In genomic region chr9:88546166-88546565, GRCm38 (mm10) we compare ENCODE assay signal across 9 mouse cellular contexts. TPM values are rescaled to one million over a fixed set of nuclear protein-coding genes. Genes with fewer than 3 reads are reported as not detected.
DNase-seq lines count a peak whose midpoint lies in the region; ATAC-seq lines count a peak whose summit lies in the region.
"Had no signal": no experiment of that assay in that cellular context is flagged by ENCODE, and none has a peak within 500 bp of the region (broad histone marks: within the 10 kb centered on the region; RNA-seq: fewer than 3 reads in every experiment).

No protein-coding gene starts in this region.

- H3K27me3 ChIP-seq in limb, embryonic 11.5 days (ENCODE audit: control insufficient read depth, insufficient read depth, low read length): no peaks in the 10 kb centered on the region
- H3K27me3 ChIP-seq in limb, embryonic 10.5 days (ENCODE audit: low read depth, poor library complexity, severe bottlenecking): no peaks in the 10 kb centered on the region
- H3K27me3 ChIP-seq: heart, embryonic 13.5 days had no signal

- H3K4me1 ChIP-seq in limb, embryonic 11.5 days (ENCODE audit: control insufficient read depth, insufficient read depth, low read length): 0 out of 2 replicates have a peak, but pooled peaks cover 6% of the 10 kb centered on the region
- peaks cover 21% of the 10 kb centered on the region for H3K4me1 ChIP-seq in limb, embryonic 10.5 days

- H3K9me3 ChIP-seq in limb, embryonic 11.5 days (ENCODE audit: control insufficient read depth, low read length): no peaks in the 10 kb centered on the region
- no peaks in the 10 kb centered on the region for H3K9me3 ChIP-seq in limb, embryonic 10.5 days (replicated peaks)
- H3K9me3 ChIP-seq: heart, embryonic 13.5 days had no signal

- no peak overlapping the region for H3K9ac ChIP-seq in limb, embryonic 11.5 days (ENCODE audit: low read length)
- H3K9ac ChIP-seq: heart, embryonic 13.5 days had no signal

- H3K4me3 ChIP-seq in limb, embryonic 11.5 days (ENCODE audit: low read depth, low read length): no peak overlapping the region
- H3K4me3 ChIP-seq in limb, embryonic 10.5 days: no peak overlapping the region
- H3K4me3 ChIP-seq: heart, embryonic 13.5 days had no signal

- H3K36me3 ChIP-seq in limb, embryonic 11.5 days (ENCODE audit: control insufficient read depth, insufficient read depth, low read length): no peaks in the 10 kb centered on the region
- no peaks in the 10 kb centered on the region for H3K36me3 ChIP-seq in limb, embryonic 10.5 days
- H3K36me3 ChIP-seq: heart, embryonic 13.5 days had no signal

- no peak for ATAC-seq in limb, embryonic 11.5 days (ENCODE audit: insufficient number of reproducible peaks, low FRiP score, low TSS enrichment, low read depth)

- H3K27ac ChIP-seq in limb, embryonic 11.5 days (replicated peaks; ENCODE audit: low read depth, low read length): no peak overlapping the region
- H3K27ac ChIP-seq in limb, embryonic 10.5 days: no peak overlapping the region
- H3K27ac ChIP-seq: heart, embryonic 13.5 days had no signal

- WGBS in limb, embryonic 11.5 days: 5% methylated on average over 2 of the region's 2 CpGs
- 9% methylated on average over 2 of the region's 2 CpGs for WGBS in limb, embryonic 10.5 days

- H3K4me2 ChIP-seq in limb, embryonic 11.5 days (ENCODE audit: low read depth, severe bottlenecking): no peak overlapping the region
- H3K4me2 ChIP-seq: heart, embryonic 13.5 days had no signal

- peak; percentile 47 to 53 for DNase-seq in adrenal gland, adult 18-20 months (ENCODE audit: low spot score in 2 of 2)
- no peak for DNase-seq in adrenal gland, adult 8-10 months
- peak; percentile 56 for DNase-seq in limb, embryonic 11.5 days (ENCODE audit: low spot score)
- no peak for DNase-seq in limb, embryonic 10.5 days (ENCODE audit: low spot score)
- peak; percentile 37 for DNase-seq in adrenal gland, postnatal 25 days
- DNase-seq in forelimb bud, embryonic 11.5 days (ENCODE audit: low read depth, low spot score): peak; percentile 46
- peak; percentile 70 for DNase-seq in lung, postnatal 14 days
- peak; percentile 65 for DNase-seq in thymus, postnatal 14 days

RNA-seq across cellular contexts. Expression of gene Zfp949, which starts 1.7 kb away (rescaled TPM):
- 10 to 100 TPM; 10.3 to 11.3 TPM for total RNA-seq in adrenal gland, adult 18-20 months (2021)
- 10 to 100 TPM in 2 of 4 experiments, 1 to 10 TPM in 2; 7.3 to 17.2 (median 12.2) TPM for total RNA-seq in adrenal gland, adult 8-10 months (2022)
- 9.0 and 10.3 TPM in 2 replicates for polyA plus RNA-seq in limb, embryonic 11.5 days (2014; fragmentation: Nextera tagmentation; extraction: Ambion mirVana)
- 5.2 and 9.1 TPM in 2 replicates for polyA plus RNA-seq in limb, embryonic 10.5 days (2016; fragmentation: Nextera tagmentation; extraction: Ambion mirVana)
- 10.6 and 11.1 TPM in 2 replicates for total RNA-seq in adrenal gland, postnatal 25 days (2021)

RNA-seq across cellular contexts. Expression of gene Trim43a, which starts 34.5 kb away (rescaled TPM):
- total RNA-seq in adrenal gland, adult 18-20 months (2021): under 1 TPM; 0.38 to 0.40 TPM
- total RNA-seq in adrenal gland, adult 8-10 months (2022): 1 to 10 TPM in 1 of 4 experiments, under 1 TPM in 3; 0.15 to 1.2 (median 0.42) TPM
- not detected in 2 replicates for polyA plus RNA-seq in limb, embryonic 11.5 days (2014; fragmentation: Nextera tagmentation; extraction: Ambion mirVana)
- polyA plus RNA-seq in limb, embryonic 10.5 days (2016; fragmentation: Nextera tagmentation; extraction: Ambion mirVana): 0.13 and 0.15 TPM in 2 replicates
- total RNA-seq in adrenal gland, postnatal 25 days (2021): 0.97 TPM in 1 of 2 replicates, not detected in the other

Comparison
In these comparisons a context has a peak if more than half of its experiments do, and no peak if none do; other contexts are left out.
1. DNase-seq: peak in adrenal gland, adult 18-20 months (2 of 2), limb, embryonic 11.5 days (single experiment), adrenal gland, postnatal 25 days (single experiment), forelimb bud, embryonic 11.5 days (single experiment), lung, postnatal 14 days (single experiment) and thymus, postnatal 14 days (single experiment); none in adrenal gland, adult 8-10 months (single experiment) and limb, embryonic 10.5 days (single experiment).